Mouse (Mus musculus) ovary, postnatal 36 days (tissue): ENCODE measurements around the gene Gm21679.
"Not testable (repeated sequence)": the region's sequence is repeated elsewhere in the genome, so short reads cannot be mapped to it uniquely, and the experiment has no call there.

ENCODE experiments used
- DNase-seq: peaks from one replicate; pipeline ENCODE4 v3.0.0; 2022; ENCODE audit warnings: low spot score, mixed read lengths

Gm21679 gene

DNA sequence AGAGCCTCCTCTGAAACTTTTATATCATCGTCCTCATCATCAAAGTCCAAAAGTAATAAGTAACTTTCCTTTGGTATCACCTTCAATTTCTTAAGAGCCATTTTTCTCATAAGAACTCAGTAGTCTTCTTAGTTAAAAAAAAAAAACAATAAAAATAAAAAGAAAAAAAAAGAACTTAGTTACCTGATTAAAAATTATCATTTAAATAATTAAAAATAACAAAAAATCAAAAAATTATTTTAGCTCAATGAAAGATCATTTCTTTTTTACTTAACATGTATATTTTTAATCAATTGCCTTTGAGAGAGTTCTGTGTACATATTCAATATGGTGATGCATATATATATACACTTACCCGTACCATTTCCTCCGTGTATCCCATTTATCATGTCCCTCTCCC, at the start of gene Gm21679:
TSS of gene Gm21679 (minus strand) at position 101 of the 400 bp plus-strand sequence.
- not testable (repeated sequence) for DNase-seq
